Mouse (Mus musculus): ENCODE results near the gene Mrps6. TPM values are rescaled to one million over a fixed set of nuclear protein-coding genes. Genes with fewer than 3 reads are reported as not detected.

Gene Mrps6
- total and polyA plus RNA-seq, 2 experiments from 2014 or later = 33.6 to 157 TPM

GRCm38 (mm10) chr16:92022494-92023283 lies 35.4 kb upstream of the Mrps6 start:
- Histone ChIP-seq H3K9ac (no peak overlapping the region), H3K9me3 (ENCODE audit: low read length) (no peaks in the 10 kb centered on the region), H3K27ac (ENCODE audit: low read depth, low read length) (no peak overlapping the region), H3K4me2 (ENCODE audit: low read depth) (no peak overlapping the region), H3K4me3 (ENCODE audit: low read depth, low read length) (no peak overlapping the region), H3K4me1 (ENCODE audit: insufficient read depth) (0 out of 2 replicates have a peak, but pooled peaks cover 4% of the 10 kb centered on the region), H3K36me3 (ENCODE audit: insufficient read depth) (no peaks in the 10 kb centered on the region), H3K27me3 (ENCODE audit: insufficient read depth, low read length) (no peaks in the 10 kb centered on the region)
- DNase-seq = peak; percentile 4
- ATAC-seq = no peak
- no peak for TF ChIP-seq CTCF (IDR thresholded peaks at IDR 0.05; ENCODE audit: low read depth)
- 63% methylated on average over 20 of the region's 20 CpGs for WGBS

DNA sequence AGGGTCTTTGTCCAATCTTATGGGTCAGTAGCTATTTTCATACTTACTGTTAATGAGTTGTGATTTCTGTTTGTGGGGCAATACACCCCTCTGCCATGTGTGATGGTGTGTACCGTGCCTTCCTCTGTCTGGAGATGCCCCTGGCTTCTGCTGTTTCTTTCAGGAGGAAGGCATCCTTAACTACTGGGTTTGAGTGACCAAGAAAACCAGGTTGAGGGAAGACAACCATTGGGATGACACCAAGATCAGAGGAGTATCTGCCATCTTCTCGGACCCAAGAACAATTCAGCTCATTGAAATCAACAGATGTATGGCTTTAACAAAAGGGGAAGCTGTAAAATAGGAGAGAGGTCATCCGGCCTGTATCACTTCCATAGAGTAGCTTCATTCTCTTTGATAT lies 24.8 kb upstream of the Mrps6 start:
- Histone ChIP-seq H3K9me3 (ENCODE audit: low read length) (no peaks in the 10 kb centered on the region), H3K4me3 (ENCODE audit: low read depth, low read length) (no peak overlapping the region), H3K27ac (ENCODE audit: low read depth, low read length) (no peak overlapping the region), H3K4me2 (ENCODE audit: low read depth) (no peak overlapping the region), H3K9ac (no peak overlapping the region), H3K27me3 (ENCODE audit: insufficient read depth, low read length) (no peaks in the 10 kb centered on the region), H3K4me1 (ENCODE audit: insufficient read depth) (no peaks in the 10 kb centered on the region), H3K36me3 (ENCODE audit: insufficient read depth) (no peaks in the 10 kb centered on the region)
- DNase-seq = no peak
- WGBS = 86% methylated on average over 3 of the region's 3 CpGs
- ATAC-seq = no peak
- TF ChIP-seq CTCF (IDR thresholded peaks at IDR 0.05; ENCODE audit: low read depth) = no peak

GRCm38 (mm10) chr16:92034676-92035075 lies 23.4 kb upstream of the Mrps6 start:
- Histone ChIP-seq H3K4me1 (ENCODE audit: insufficient read depth) (no peaks in the 10 kb centered on the region), H3K27ac (ENCODE audit: low read depth, low read length) (no peak overlapping the region), H3K4me2 (ENCODE audit: low read depth) (no peak overlapping the region), H3K4me3 (ENCODE audit: low read depth, low read length) (no peak overlapping the region), H3K9me3 (ENCODE audit: low read length) (no peaks in the 10 kb centered on the region), H3K27me3 (ENCODE audit: insufficient read depth, low read length) (no peaks in the 10 kb centered on the region), H3K36me3 (ENCODE audit: insufficient read depth) (no peaks in the 10 kb centered on the region), H3K9ac (no peak overlapping the region)
- DNase-seq (no peak), ATAC-seq (no peak)
- WGBS = 76% methylated on average over 5 of the region's 5 CpGs
- no peak for TF ChIP-seq CTCF (IDR thresholded peaks at IDR 0.05; ENCODE audit: low read depth)

DNA sequence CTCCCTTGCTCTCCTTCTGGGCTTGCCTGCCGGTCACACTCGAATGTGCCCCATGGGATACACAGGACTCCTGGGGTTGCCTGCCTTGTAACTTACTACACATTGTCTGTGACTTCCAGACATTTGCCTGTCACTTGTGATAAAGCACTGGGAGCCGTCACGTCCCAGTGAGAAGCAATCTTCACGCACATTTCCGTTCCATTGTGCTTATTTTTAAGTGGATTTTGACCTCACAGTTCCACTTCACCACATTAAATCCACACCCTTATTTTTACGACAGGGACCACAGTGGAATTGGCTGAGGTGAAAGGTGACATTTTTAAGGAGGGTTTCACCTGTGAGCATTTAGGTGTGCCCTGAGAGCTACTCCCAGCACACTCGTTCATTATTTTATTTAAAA lies 21.4 kb upstream of the Mrps6 start:
- Histone ChIP-seq H3K27ac (ENCODE audit: low read depth, low read length) (no peak overlapping the region), H3K9me3 (ENCODE audit: low read length) (no peaks in the 10 kb centered on the region), H3K36me3 (ENCODE audit: insufficient read depth) (no peaks in the 10 kb centered on the region), H3K27me3 (ENCODE audit: insufficient read depth, low read length) (no peaks in the 10 kb centered on the region), H3K4me2 (ENCODE audit: low read depth) (no peak overlapping the region), H3K9ac (no peak overlapping the region), H3K4me3 (ENCODE audit: low read depth, low read length) (no peak overlapping the region), H3K4me1 (ENCODE audit: insufficient read depth) (no peaks in the 10 kb centered on the region)
- no peak for TF ChIP-seq CTCF (IDR thresholded peaks at IDR 0.05; ENCODE audit: low read depth)
- ATAC-seq (no peak), DNase-seq (no peak)
- 77% methylated on average over 8 of the region's 8 CpGs for WGBS

- 87% methylated on average over 21 of the region's 21 CpGs for WGBS
- Histone ChIP-seq H3K4me2 (ENCODE audit: low read depth) (no peak overlapping the region), H3K27ac (ENCODE audit: low read depth, low read length) (no peak overlapping the region), H3K4me1 (ENCODE audit: insufficient read depth) (no peaks in the 10 kb centered on the region), H3K9me3 (ENCODE audit: low read length) (no peaks in the 10 kb centered on the region), H3K27me3 (ENCODE audit: insufficient read depth, low read length) (no peaks in the 10 kb centered on the region), H3K4me3 (ENCODE audit: low read depth, low read length) (no peak overlapping the region), H3K36me3 (ENCODE audit: insufficient read depth) (no peaks in the 10 kb centered on the region), H3K9ac (no peak overlapping the region)
- TF ChIP-seq CTCF (IDR thresholded peaks at IDR 0.05; ENCODE audit: low read depth) = no peak
- no peak for DNase-seq
- ATAC-seq = no peak
Observed at GRCm38 (mm10) chr16:92037891-92038607, 20.0 kb upstream of the Mrps6 start.

DNA sequence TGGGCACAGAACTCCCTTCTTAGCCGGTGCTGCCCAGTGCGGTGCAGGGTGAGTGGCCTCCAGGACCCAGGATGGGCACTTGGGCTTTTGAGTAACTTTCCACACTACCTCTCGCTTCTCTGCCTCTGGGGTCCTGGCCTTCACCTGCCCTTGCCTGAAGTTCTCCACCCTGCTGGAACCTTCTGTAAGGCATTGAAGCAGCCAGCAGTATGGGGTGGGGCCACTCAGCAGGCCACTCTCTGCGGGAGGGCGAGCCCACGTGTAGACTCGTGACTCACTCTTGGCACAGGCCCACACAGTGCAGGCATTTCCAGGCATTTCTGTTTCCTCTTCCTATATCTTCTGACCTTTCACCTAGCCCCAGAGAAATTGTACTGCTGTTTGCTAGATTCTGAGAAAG lies 18.6 kb upstream of the Mrps6 start:
- Histone ChIP-seq H3K27me3 (ENCODE audit: insufficient read depth, low read length) (no peaks in the 10 kb centered on the region), H3K9me3 (ENCODE audit: low read length) (no peaks in the 10 kb centered on the region), H3K27ac (ENCODE audit: low read depth, low read length) (no peak overlapping the region), H3K9ac (no peak overlapping the region), H3K4me2 (ENCODE audit: low read depth) (no peak overlapping the region), H3K4me1 (ENCODE audit: insufficient read depth) (no peaks in the 10 kb centered on the region), H3K36me3 (ENCODE audit: insufficient read depth) (no peaks in the 10 kb centered on the region), H3K4me3 (ENCODE audit: low read depth, low read length) (no peak overlapping the region)
- no peak for DNase-seq
- WGBS = 89% methylated on average over 7 of the region's 7 CpGs
- ATAC-seq = no peak
- no peak for TF ChIP-seq CTCF (IDR thresholded peaks at IDR 0.05; ENCODE audit: low read depth)

- WGBS = 94% methylated on average over 11 of the region's 11 CpGs
- no peaks in the 10 kb centered on the region for H3K9me3 ChIP-seq (ENCODE audit: low read length)
- no peaks in the 10 kb centered on the region for H3K4me1 ChIP-seq (ENCODE audit: insufficient read depth)
- ATAC-seq (no peak), DNase-seq (no peak)
- no peak for TF ChIP-seq CTCF (IDR thresholded peaks at IDR 0.05; ENCODE audit: low read depth)
- no peak overlapping the region for H3K4me3 ChIP-seq (ENCODE audit: low read depth, low read length)
- H3K27me3 ChIP-seq (ENCODE audit: insufficient read depth, low read length) = no peaks in the 10 kb centered on the region
- H3K9ac ChIP-seq = no peak overlapping the region
- no peaks in the 10 kb centered on the region for H3K36me3 ChIP-seq (ENCODE audit: insufficient read depth)
- no peak overlapping the region for H3K27ac ChIP-seq (ENCODE audit: low read depth, low read length)
- no peak overlapping the region for H3K4me2 ChIP-seq (ENCODE audit: low read depth)
Observed at GRCm38 (mm10) chr16:92039966-92040365, 18.1 kb upstream of the Mrps6 start.

All from forebrain, postnatal 0 days (tissue).